Mouse (Mus musculus): ENCODE measurements at regions not wholly inside any gene's neighbourhood (a gene's known extent, or its start where the extent isn't known, plus 50 kb on each side); places are given as distances from the start of the nearest gene placed in this dataset.

DNA sequence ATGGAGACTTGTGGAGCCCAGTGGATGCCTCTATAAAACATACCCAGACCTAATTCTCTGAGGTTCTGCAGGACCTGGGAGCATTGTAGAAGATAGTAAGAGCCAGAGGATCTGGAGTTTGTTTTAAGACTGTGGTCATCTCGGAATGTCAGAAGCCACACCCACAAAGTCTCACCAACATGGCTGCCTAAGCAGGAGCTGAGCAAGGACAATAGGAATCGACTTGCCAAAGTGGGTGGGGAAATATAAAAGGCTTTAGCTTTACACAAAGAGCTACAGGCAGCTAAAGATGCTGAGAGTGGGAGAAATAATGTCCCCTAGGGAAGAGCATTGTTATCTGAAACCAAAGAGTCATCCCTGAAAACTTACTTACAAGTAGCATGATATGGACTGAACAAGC, 364.7 kb upstream of the Pik3r1 start:
- DNase-seq (ENCODE audit: low spot score) (no peak), ATAC-seq (no peak)
- Histone ChIP-seq H3K27me3 (replicated peaks; ENCODE audit: insufficient read depth, low read length) (no peaks in the 10 kb centered on the region), H3K4me3 (ENCODE audit: low read depth, low read length) (no peak overlapping the region), H3K9me3 (ENCODE audit: low read length) (no peaks in the 10 kb centered on the region), H3K27ac (ENCODE audit: low read length) (no peak overlapping the region), H3K9ac (replicated peaks; ENCODE audit: low read depth) (no peak overlapping the region), H3K4me2 (replicated peaks; ENCODE audit: low read depth, low read length) (no peak overlapping the region), H3K4me1 (ENCODE audit: insufficient read depth, low read depth, low read length) (no peaks in the 10 kb centered on the region), H3K36me3 (ENCODE audit: insufficient read depth, low read length) (no peaks in the 10 kb centered on the region)
- no peak for TF ChIP-seq EP300 (IDR thresholded peaks at IDR 0.05)
- TF ChIP-seq CTCF (IDR thresholded peaks at IDR 0.05) = no peak
- 57% methylated on average over 2 of the region's 2 CpGs for WGBS

DNA sequence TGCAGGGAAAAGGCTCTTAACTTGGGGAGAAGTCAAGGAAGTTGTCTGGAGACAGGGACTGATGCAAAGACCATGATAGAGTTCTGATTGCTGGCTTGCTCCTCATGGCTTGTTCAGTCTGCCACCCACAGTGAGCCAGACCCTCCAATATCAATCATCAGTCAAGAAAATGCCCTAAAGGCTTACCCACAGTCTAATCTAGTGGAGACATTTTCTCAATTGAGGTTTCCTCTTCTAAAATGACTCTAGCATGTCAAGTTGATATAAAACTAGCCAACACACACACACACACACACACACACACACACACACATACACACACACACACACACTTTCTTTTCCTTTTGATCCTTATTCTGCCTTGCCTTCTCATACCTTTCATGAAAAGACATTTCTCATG, 367.2 kb upstream of the Pik3r1 start:
- no peaks in the 10 kb centered on the region for H3K27me3 ChIP-seq (replicated peaks; ENCODE audit: insufficient read depth, low read length)
- no peak overlapping the region for H3K9ac ChIP-seq (replicated peaks; ENCODE audit: low read depth)
- no peaks in the 10 kb centered on the region for H3K9me3 ChIP-seq (ENCODE audit: low read length)
- H3K4me1 ChIP-seq (ENCODE audit: insufficient read depth, low read depth, low read length) = no peaks in the 10 kb centered on the region
- H3K36me3 ChIP-seq (ENCODE audit: insufficient read depth, low read length) = no peaks in the 10 kb centered on the region
- DNase-seq (ENCODE audit: low spot score) = no peak
- TF ChIP-seq CTCF (IDR thresholded peaks at IDR 0.05) (no peak), EP300 (IDR thresholded peaks at IDR 0.05) (no peak)
- no peak overlapping the region for H3K4me3 ChIP-seq (ENCODE audit: low read depth, low read length)
- no peak overlapping the region for H3K27ac ChIP-seq (ENCODE audit: low read length)
- no peak overlapping the region for H3K4me2 ChIP-seq (replicated peaks; ENCODE audit: low read depth, low read length)
- ATAC-seq = no peak

DNA sequence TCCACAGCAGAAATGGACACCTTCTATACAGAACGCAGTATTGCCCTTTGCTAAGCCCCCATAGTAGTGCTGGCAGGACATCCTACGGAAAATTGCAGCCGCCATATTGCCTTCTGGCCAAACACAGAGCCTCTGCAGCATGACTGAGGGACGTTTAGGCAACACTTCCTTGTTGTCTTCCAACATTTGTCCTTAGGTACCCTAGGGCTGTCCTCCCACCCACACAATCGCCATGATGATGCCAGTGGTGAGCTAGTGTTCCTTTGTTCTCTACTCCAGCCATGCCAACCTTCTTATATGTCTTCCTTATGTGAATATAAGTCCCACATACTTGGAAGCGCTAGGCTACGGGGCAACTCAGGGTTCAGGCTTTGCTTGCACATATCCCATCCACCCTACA, 375.0 kb upstream of the Pik3r1 start:
- TF ChIP-seq CTCF (IDR thresholded peaks at IDR 0.05) = no peak
- TF ChIP-seq EP300 (IDR thresholded peaks at IDR 0.05) = no peak
- Histone ChIP-seq H3K27ac (ENCODE audit: low read length) (no peak overlapping the region), H3K9ac (replicated peaks; ENCODE audit: low read depth) (no peak overlapping the region), H3K36me3 (ENCODE audit: insufficient read depth, low read length) (no peaks in the 10 kb centered on the region), H3K4me1 (ENCODE audit: insufficient read depth, low read depth, low read length) (no peaks in the 10 kb centered on the region), H3K4me2 (replicated peaks; ENCODE audit: low read depth, low read length) (no peak overlapping the region), H3K27me3 (replicated peaks; ENCODE audit: insufficient read depth, low read length) (no peaks in the 10 kb centered on the region), H3K9me3 (ENCODE audit: low read length) (no peaks in the 10 kb centered on the region), H3K4me3 (ENCODE audit: low read depth, low read length) (no peak overlapping the region)
- ATAC-seq (no peak), DNase-seq (ENCODE audit: low spot score) (no peak)
- 89% methylated on average over 7 of the region's 7 CpGs for WGBS

DNA sequence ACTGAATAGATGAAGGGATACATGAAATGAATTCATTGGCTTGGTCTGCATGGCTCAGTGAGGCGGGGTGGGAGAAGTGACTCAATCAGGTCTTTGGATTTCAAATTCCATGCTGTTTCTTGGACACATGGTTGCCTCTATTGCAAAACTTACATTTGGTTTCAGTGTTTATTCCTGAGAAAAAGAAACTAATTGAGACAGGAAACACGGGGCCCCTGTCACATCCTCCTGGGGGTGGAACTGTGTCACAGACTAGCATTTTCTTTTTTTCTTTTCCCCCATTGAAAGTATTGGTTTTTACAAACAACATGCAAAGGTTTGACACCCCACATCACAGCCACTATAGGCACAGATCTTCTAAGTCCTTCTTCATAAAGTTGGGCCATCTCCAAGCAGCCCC, 375.8 kb upstream of the Pik3r1 start:
- peak; percentile 73 for DNase-seq (ENCODE audit: low spot score)
- TF ChIP-seq CTCF (IDR thresholded peaks at IDR 0.05) (no peak), EP300 (IDR thresholded peaks at IDR 0.05) (0 out of 2 replicates have a peak, but pooled peaks have one; percentile 25)

DNA sequence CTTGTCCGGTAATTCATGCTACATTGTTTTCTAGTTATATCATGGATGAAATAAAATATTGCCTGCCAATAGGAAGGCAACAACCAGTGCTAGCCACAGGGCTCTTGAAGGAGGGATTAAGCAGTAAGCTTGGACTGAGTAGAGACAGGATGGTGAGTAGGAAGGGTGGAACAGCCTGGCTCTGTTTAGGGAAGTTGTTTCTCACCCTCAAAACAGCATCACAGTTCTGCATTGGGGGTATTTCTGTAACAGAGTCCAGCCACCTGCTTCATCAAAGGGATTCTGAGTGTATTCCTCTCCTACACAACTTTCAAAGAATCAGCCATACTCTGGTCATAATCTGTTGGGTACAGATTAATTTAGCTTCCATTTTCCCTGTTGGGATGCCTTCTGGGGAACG, 380.0 kb upstream of the Pik3r1 start:
- no peak for TF ChIP-seq CTCF (IDR thresholded peaks at IDR 0.05)
- TF ChIP-seq EP300 (IDR thresholded peaks at IDR 0.05) = no peak
- no peaks in the 10 kb centered on the region for H3K9me3 ChIP-seq (ENCODE audit: low read length)
- no peak overlapping the region for H3K4me3 ChIP-seq (ENCODE audit: low read depth, low read length)
- no peak overlapping the region for H3K9ac ChIP-seq (replicated peaks; ENCODE audit: low read depth)
- no peaks in the 10 kb centered on the region for H3K27me3 ChIP-seq (replicated peaks; ENCODE audit: insufficient read depth, low read length)
- DNase-seq (ENCODE audit: low spot score) (no peak), ATAC-seq (no peak)
- WGBS = 82% methylated on average over 2 of the region's 2 CpGs
- H3K36me3 ChIP-seq (ENCODE audit: insufficient read depth, low read length) = no peaks in the 10 kb centered on the region
- H3K4me2 ChIP-seq (replicated peaks; ENCODE audit: low read depth, low read length) = no peak overlapping the region
- no peak overlapping the region for H3K27ac ChIP-seq (ENCODE audit: low read length)
- H3K4me1 ChIP-seq (ENCODE audit: insufficient read depth, low read depth, low read length) = no peaks in the 10 kb centered on the region

More for the DNA sequence above, 375.8 kb upstream of the Pik3r1 start:
- Histone ChIP-seq H3K27me3 (replicated peaks; ENCODE audit: insufficient read depth, low read length) (no peaks in the 10 kb centered on the region), H3K4me1 (ENCODE audit: insufficient read depth, low read depth, low read length) (no peaks in the 10 kb centered on the region), H3K9ac (replicated peaks; ENCODE audit: low read depth) (no peak overlapping the region), H3K27ac (ENCODE audit: low read length) (no peak overlapping the region), H3K9me3 (ENCODE audit: low read length) (no peaks in the 10 kb centered on the region), H3K4me2 (replicated peaks; ENCODE audit: low read depth, low read length) (no peak overlapping the region), H3K36me3 (ENCODE audit: insufficient read depth, low read length) (no peaks in the 10 kb centered on the region), H3K4me3 (ENCODE audit: low read depth, low read length) (no peak overlapping the region)
- WGBS = 47% methylated on average over 2 of the region's 2 CpGs
- peak; percentile 40; the same call in 1 of the 2 replicates for ATAC-seq

DNA sequence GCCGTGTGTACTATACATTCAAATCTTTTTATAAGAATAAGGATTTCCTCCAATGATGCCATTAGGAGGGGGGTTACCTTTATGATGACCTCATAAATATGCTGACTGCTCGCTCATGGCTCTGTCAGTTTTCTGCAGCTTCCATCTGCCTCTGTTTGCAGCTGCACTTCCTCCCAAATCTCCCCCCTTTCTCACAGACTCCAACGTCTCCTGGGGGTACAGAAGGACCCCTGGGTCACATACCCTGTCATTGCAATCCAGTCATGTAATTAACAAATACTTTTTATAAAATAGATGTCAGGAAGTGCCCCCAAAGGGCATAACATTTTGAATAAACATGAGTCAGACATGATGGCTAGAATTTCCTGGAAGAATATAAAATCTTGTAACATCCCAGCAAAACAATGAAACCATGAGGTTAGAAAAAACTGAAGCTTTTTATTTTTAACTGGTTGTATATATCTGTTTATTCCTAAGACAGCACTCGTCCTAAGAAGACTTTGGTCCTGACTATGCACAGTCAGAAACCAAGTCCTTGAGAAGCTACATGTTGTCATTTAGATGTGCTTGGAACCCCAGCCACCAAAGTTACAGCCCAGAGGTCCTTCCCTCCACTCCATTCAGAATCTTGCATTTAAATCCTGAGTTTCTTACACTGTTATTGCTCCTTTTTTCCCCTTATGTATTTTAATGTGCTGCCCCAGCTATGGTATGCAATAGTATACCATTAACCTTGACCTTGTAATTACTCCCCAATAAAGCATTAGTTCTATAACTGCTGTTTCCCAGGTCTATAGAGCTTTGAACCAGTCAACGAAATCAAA, 386.0 kb upstream of the Pik3r1 start:
- H3K4me3 ChIP-seq (ENCODE audit: low read depth, low read length) = no peak overlapping the region
- no peaks in the 10 kb centered on the region for H3K27me3 ChIP-seq (replicated peaks; ENCODE audit: insufficient read depth, low read length)
- 33% methylated on average over 5 of the region's 5 CpGs for WGBS
- peak; percentile 44 for DNase-seq (ENCODE audit: low spot score)
- no peak overlapping the region for H3K27ac ChIP-seq (ENCODE audit: low read length)
- peak; percentile 44 for ATAC-seq
- TF ChIP-seq EP300 (IDR thresholded peaks at IDR 0.05) = peak; percentile 75
- no peak for TF ChIP-seq CTCF (IDR thresholded peaks at IDR 0.05)
- H3K36me3 ChIP-seq (ENCODE audit: insufficient read depth, low read length) = no peaks in the 10 kb centered on the region
- no peaks in the 10 kb centered on the region for H3K9me3 ChIP-seq (ENCODE audit: low read length)
- no peak overlapping the region for H3K9ac ChIP-seq (replicated peaks; ENCODE audit: low read depth)
- H3K4me1 ChIP-seq (ENCODE audit: insufficient read depth, low read depth, low read length) = no peaks in the 10 kb centered on the region
- H3K4me2 ChIP-seq (replicated peaks; ENCODE audit: low read depth, low read length) = no peak overlapping the region

DNA sequence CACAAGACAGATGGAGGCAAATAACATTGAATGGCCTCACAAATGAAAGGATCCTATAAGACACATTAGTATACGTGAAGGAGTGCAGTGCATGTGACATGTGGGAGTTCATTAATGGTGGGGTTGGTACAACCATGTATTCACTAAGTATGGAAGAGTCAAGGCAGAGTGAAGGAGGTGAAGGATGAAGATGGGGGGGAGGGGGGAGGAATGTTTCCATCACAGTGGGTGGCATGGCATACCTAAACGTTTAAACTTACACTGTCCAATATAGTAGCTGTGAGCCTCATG, 386.5 kb upstream of the Pik3r1 start:
- 60% methylated on average over 2 of the region's 2 CpGs for WGBS
- Histone ChIP-seq H3K4me2 (replicated peaks; ENCODE audit: low read depth, low read length) (no peak overlapping the region), H3K27me3 (replicated peaks; ENCODE audit: insufficient read depth, low read length) (no peaks in the 10 kb centered on the region), H3K4me1 (ENCODE audit: insufficient read depth, low read depth, low read length) (no peaks in the 10 kb centered on the region), H3K4me3 (ENCODE audit: low read depth, low read length) (no peak overlapping the region), H3K9me3 (ENCODE audit: low read length) (no peaks in the 10 kb centered on the region), H3K9ac (replicated peaks; ENCODE audit: low read depth) (no peak overlapping the region), H3K27ac (ENCODE audit: low read length) (no peak overlapping the region), H3K36me3 (ENCODE audit: insufficient read depth, low read length) (no peaks in the 10 kb centered on the region)
- ATAC-seq (no peak), DNase-seq (ENCODE audit: low spot score) (no peak)
- TF ChIP-seq CTCF (IDR thresholded peaks at IDR 0.05) (no peak), EP300 (IDR thresholded peaks at IDR 0.05) (no peak)
